Mouse (Mus musculus): Measurements from ENCODE around the gene Prss43.

DNA sequence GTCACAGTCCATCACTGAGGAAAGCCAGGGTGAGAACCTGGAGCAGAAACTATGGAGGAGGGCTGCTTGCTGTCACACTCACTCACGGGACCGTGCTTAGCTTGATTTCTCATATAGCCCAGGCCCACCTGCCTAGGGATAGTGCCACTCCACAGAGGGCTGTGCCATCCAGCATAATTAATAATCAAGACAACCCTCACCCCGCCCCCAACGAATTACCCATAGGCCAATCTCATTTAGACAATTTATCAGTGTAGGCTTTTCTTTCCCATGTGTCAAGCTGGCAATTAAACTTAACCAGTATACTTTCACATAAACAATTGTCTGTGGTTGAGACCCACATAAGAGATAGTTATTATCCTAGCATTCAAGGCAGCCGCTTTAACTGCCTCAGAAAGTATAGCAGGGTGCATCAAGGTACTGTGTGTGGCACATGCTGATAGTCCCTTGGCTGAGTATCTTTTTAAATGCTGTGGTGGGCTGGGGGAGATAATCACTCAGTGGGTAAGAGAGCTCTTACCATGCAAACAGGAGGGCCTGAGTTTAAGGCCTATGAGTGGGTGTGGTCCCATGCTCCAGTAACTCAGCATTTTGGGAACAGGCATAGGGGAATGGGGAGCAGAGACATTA lies 32.6 kb downstream of the Prss43 start:
- TF ChIP-seq CTCF (IDR thresholded peaks at IDR 0.05; ENCODE audit: low read depth), result no peak
- no peak for TF ChIP-seq EP300 (optimal IDR thresholded peaks at IDR 0.05)

Data from stomach, postnatal 0 days (tissue).